Comparison of ENCODE assay signal across 20 mouse cellular contexts in the genomic region with DNA sequence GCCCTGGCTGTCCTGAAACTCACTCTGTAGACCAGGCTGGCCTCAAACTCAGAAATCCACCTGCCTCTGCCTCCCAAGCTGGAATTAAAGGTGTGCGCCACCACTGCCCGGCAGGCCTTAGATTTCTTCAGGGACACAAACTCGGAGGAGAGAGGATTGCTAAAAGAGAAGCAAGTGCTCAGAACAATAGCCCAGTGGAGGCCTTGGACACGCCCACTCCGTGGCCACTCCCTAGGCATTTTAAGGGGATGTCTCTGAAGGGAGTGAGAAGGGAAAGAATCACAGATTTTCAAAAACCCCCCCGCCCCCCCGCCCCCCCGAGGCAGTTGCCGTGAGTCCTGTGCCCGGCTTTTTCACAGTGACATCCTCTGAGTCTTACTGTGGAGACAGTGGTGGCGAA. TPM values are rescaled to one million over a fixed set of nuclear protein-coding genes. Genes with fewer than 3 reads are reported as not detected.
A peak's percentile ranks its signal among the peaks of the same experiment; 100 is the strongest.
DNase-seq lines count a peak whose midpoint lies in the region; ATAC-seq and TF ChIP-seq lines count a peak whose summit lies in the region.
"Had no signal": no experiment of that assay in that cellular context is flagged by ENCODE, and none has a peak within 500 bp of the region (broad histone marks: within the 10 kb centered on the region; RNA-seq: fewer than 3 reads in every experiment).

No protein-coding gene starts in this region.

- H3K4me3 ChIP-seq in hindbrain, embryonic 11.5 days (ENCODE audit: low read depth, low read length), result no peak overlapping the region
- H3K4me3 ChIP-seq in hindbrain, embryonic 13.5 days, result no peak overlapping the region
- no peak overlapping the region for H3K4me3 ChIP-seq in midbrain, embryonic 10.5 days
- no peak overlapping the region for H3K4me3 ChIP-seq in midbrain, embryonic 13.5 days (replicated peaks)
- H3K4me3 ChIP-seq in embryonic facial prominence, embryonic 14.5 days (ENCODE audit: low read depth, low read length), result no peak overlapping the region
- no peak overlapping the region for H3K4me3 ChIP-seq in cerebellum, adult 2 months (replicated peaks; ENCODE audit: insufficient read depth, low read depth, low read length)
- H3K4me3 ChIP-seq: megakaryocyte, embryonic 14.5 days had no signal

- DNase-seq in hindbrain, embryonic 11.5 days (ENCODE audit: low spot score), result no peak
- DNase-seq in midbrain, embryonic 10.5 days (ENCODE audit: low spot score), result no peak
- peak; percentile 60 for DNase-seq in ZHBTc4 (ENCODE audit: low read depth, low spot score)
- no peak for DNase-seq in embryonic facial prominence, embryonic 14.5 days (ENCODE audit: low spot score)
- no peak for DNase-seq in cerebellum, adult 2 months
- no peak for DNase-seq in urinary bladder, postnatal 14 days (ENCODE audit: low spot score)
- DNase-seq: adrenal gland, postnatal 25 days; cerebellum, adult 11-12 months; cerebellum, postnatal 25 days; gastrocnemius, postnatal 36 days; kidney, postnatal 25 days; liver; liver, postnatal 0 days; right cerebral cortex, postnatal 14 days; spleen, adult 18-20 months; thymus, adult 18-20 months had no signal

- TF ChIP-seq CTCF in cerebellum, adult 2 months (IDR thresholded peaks at IDR 0.05; ENCODE audit: borderline replicate concordance, insufficient read depth, low read depth, low read length), result no peak

- H3K9me3 ChIP-seq in hindbrain, embryonic 11.5 days (ENCODE audit: control insufficient read depth, low read length), result no peaks in the 10 kb centered on the region
- no peaks in the 10 kb centered on the region for H3K9me3 ChIP-seq in hindbrain, embryonic 13.5 days
- H3K9me3 ChIP-seq in midbrain, embryonic 10.5 days (replicated peaks), result peaks cover 8% of the 10 kb centered on the region; the same call in 1 of the 2 replicates
- no peaks in the 10 kb centered on the region; the same call in 1 of the 2 replicates for H3K9me3 ChIP-seq in midbrain, embryonic 13.5 days
- no peaks in the 10 kb centered on the region; the same call in 1 of the 2 replicates for H3K9me3 ChIP-seq in embryonic facial prominence, embryonic 14.5 days (ENCODE audit: control insufficient read depth, low read length)
- H3K9me3 ChIP-seq: megakaryocyte, embryonic 14.5 days had no signal

- 13% methylated on average over 11 of the region's 11 CpGs for WGBS in hindbrain, embryonic 11.5 days
- WGBS in hindbrain, embryonic 13.5 days, result 24% methylated on average over 11 of the region's 11 CpGs
- WGBS in midbrain, embryonic 10.5 days, result 25% methylated on average over 11 of the region's 11 CpGs
- WGBS in midbrain, embryonic 13.5 days, result 27% methylated on average over 11 of the region's 11 CpGs
- WGBS in embryonic facial prominence, embryonic 14.5 days, result 38% methylated on average over 11 of the region's 11 CpGs
- WGBS in cerebellum, adult 2 months, result 33% methylated on average over 11 of the region's 11 CpGs

- H3K36me3 ChIP-seq in hindbrain, embryonic 11.5 days (ENCODE audit: control insufficient read depth, insufficient read depth, low read length), result no peaks in the 10 kb centered on the region
- no peaks in the 10 kb centered on the region for H3K36me3 ChIP-seq in hindbrain, embryonic 13.5 days
- no peaks in the 10 kb centered on the region for H3K36me3 ChIP-seq in midbrain, embryonic 10.5 days
- H3K36me3 ChIP-seq in midbrain, embryonic 13.5 days, result no peaks in the 10 kb centered on the region
- no peaks in the 10 kb centered on the region for H3K36me3 ChIP-seq in embryonic facial prominence, embryonic 14.5 days (ENCODE audit: control insufficient read depth, insufficient read depth, low read length)

- no peak for TF ChIP-seq POLR2A in cerebellum, adult 2 months (IDR thresholded peaks at IDR 0.05; ENCODE audit: borderline replicate concordance, insufficient read depth, low read length)

- no peaks in the 10 kb centered on the region for H3K4me1 ChIP-seq in hindbrain, embryonic 11.5 days (replicated peaks; ENCODE audit: control insufficient read depth, insufficient read depth, low read length)
- peaks cover 7% of the 10 kb centered on the region for H3K4me1 ChIP-seq in hindbrain, embryonic 13.5 days (replicated peaks)
- peaks cover 15% of the 10 kb centered on the region for H3K4me1 ChIP-seq in midbrain, embryonic 10.5 days
- peaks cover 11% of the 10 kb centered on the region for H3K4me1 ChIP-seq in midbrain, embryonic 13.5 days (replicated peaks)
- 0 out of 2 replicates have a peak, but pooled peaks cover 8% of the 10 kb centered on the region for H3K4me1 ChIP-seq in embryonic facial prominence, embryonic 14.5 days (ENCODE audit: control insufficient read depth, insufficient read depth, low read length)
- no peaks in the 10 kb centered on the region for H3K4me1 ChIP-seq in cerebellum, adult 2 months (ENCODE audit: control insufficient read depth, insufficient read depth, low read length)

- H3K9ac ChIP-seq in hindbrain, embryonic 11.5 days (ENCODE audit: low read depth, low read length), result no peak overlapping the region
- H3K9ac ChIP-seq in hindbrain, embryonic 13.5 days, result no peak overlapping the region
- no peak overlapping the region for H3K9ac ChIP-seq in midbrain, embryonic 13.5 days (replicated peaks)
- H3K9ac ChIP-seq in embryonic facial prominence, embryonic 14.5 days (ENCODE audit: low read depth, low read length), result peak overlapping the region; percentile 14; the same call in 1 of the 2 replicates
- H3K9ac ChIP-seq: liver, postnatal 0 days had no signal

- ATAC-seq in hindbrain, embryonic 11.5 days (ENCODE audit: low FRiP score), result 0 out of 2 replicates have a peak, but pooled peaks have one; percentile 12
- ATAC-seq in hindbrain, embryonic 13.5 days (ENCODE audit: low FRiP score), result no peak
- no peak for ATAC-seq in midbrain, embryonic 13.5 days
- ATAC-seq in embryonic facial prominence, embryonic 14.5 days (ENCODE audit: low read depth), result no peak
- ATAC-seq: liver, postnatal 0 days; Patski had no signal

- H3K27me3 ChIP-seq in hindbrain, embryonic 11.5 days (ENCODE audit: control insufficient read depth, insufficient read depth, low read length), result no peaks in the 10 kb centered on the region
- H3K27me3 ChIP-seq in hindbrain, embryonic 13.5 days, result peaks cover 4% of the 10 kb centered on the region; the same call in 1 of the 2 replicates
- peaks cover 23% of the 10 kb centered on the region for H3K27me3 ChIP-seq in midbrain, embryonic 10.5 days (ENCODE audit: low read depth, poor library complexity, severe bottlenecking)
- H3K27me3 ChIP-seq in midbrain, embryonic 13.5 days, result peaks cover 4% of the 10 kb centered on the region; the same call in 1 of the 2 replicates
- H3K27me3 ChIP-seq in embryonic facial prominence, embryonic 14.5 days (replicated peaks; ENCODE audit: control insufficient read depth, insufficient read depth, low read length), result no peaks in the 10 kb centered on the region; the same call in 1 of the 2 replicates
- H3K27me3 ChIP-seq in cerebellum, adult 2 months (ENCODE audit: control insufficient read depth, insufficient read depth, low read length), result no peaks in the 10 kb centered on the region
- H3K27me3 ChIP-seq: Patski had no signal

- H3K4me2 ChIP-seq in hindbrain, embryonic 11.5 days (replicated peaks; ENCODE audit: low read depth, low read length), result 0 out of 2 replicates have a peak overlapping the region, but pooled peaks have one; percentile 5
- H3K4me2 ChIP-seq in hindbrain, embryonic 13.5 days, result no peak overlapping the region
- H3K4me2 ChIP-seq in midbrain, embryonic 13.5 days (replicated peaks), result no peak overlapping the region
- H3K4me2 ChIP-seq in embryonic facial prominence, embryonic 14.5 days (ENCODE audit: low read depth, low read length), result peak overlapping the region; percentile 47; the same call in 1 of the 2 replicates

- H3K27ac ChIP-seq in hindbrain, embryonic 11.5 days (ENCODE audit: low read depth, low read length), result no peak overlapping the region
- no peak overlapping the region for H3K27ac ChIP-seq in hindbrain, embryonic 13.5 days
- H3K27ac ChIP-seq in midbrain, embryonic 10.5 days (replicated peaks), result 0 out of 2 replicates have a peak overlapping the region, but pooled peaks have one; percentile 9
- no peak overlapping the region for H3K27ac ChIP-seq in midbrain, embryonic 13.5 days
- no peak overlapping the region for H3K27ac ChIP-seq in embryonic facial prominence, embryonic 14.5 days (replicated peaks; ENCODE audit: low read depth, low read length)
- H3K27ac ChIP-seq in cerebellum, adult 2 months (ENCODE audit: insufficient read depth, low read length), result no peak overlapping the region

RNA-seq across cellular contexts. Expression of gene Nufip1, which starts 53.5 kb away (rescaled TPM):
- polyA plus RNA-seq in hindbrain, embryonic 11.5 days (2014; fragmentation: Nextera tagmentation; extraction: Ambion mirVana), result 17.1 and 18.4 TPM in 2 replicates
- 14.7 and 15.6 TPM in 2 replicates for polyA plus RNA-seq in hindbrain, embryonic 13.5 days (2015; fragmentation: Nextera tagmentation; extraction: Ambion mirVana)
- 18.2 and 21.2 TPM in 2 replicates for polyA plus RNA-seq in midbrain, embryonic 10.5 days (2016; fragmentation: Nextera tagmentation; extraction: Ambion mirVana)
- polyA plus RNA-seq in midbrain, embryonic 13.5 days (2015; fragmentation: Nextera tagmentation; extraction: Ambion mirVana), result 13.7 and 14.9 TPM in 2 replicates
- polyA plus RNA-seq in embryonic facial prominence, embryonic 14.5 days (2014; fragmentation: Nextera tagmentation; extraction: Ambion mirVana), result 12.3 and 13.1 TPM in 2 replicates
- polyA plus RNA-seq in cerebellum, adult 2 months (2012; rRNA removed), result 6.9 and 7.0 TPM in 2 replicates

RNA-seq across cellular contexts. Expression of gene Gpalpp1, which starts 53.7 kb away (rescaled TPM):
- polyA plus RNA-seq in hindbrain, embryonic 11.5 days (2014; fragmentation: Nextera tagmentation; extraction: Ambion mirVana), result 15.1 and 20.4 TPM in 2 replicates
- 12.7 and 13.2 TPM in 2 replicates for polyA plus RNA-seq in hindbrain, embryonic 13.5 days (2015; fragmentation: Nextera tagmentation; extraction: Ambion mirVana)
- 16.8 and 17.6 TPM in 2 replicates for polyA plus RNA-seq in midbrain, embryonic 10.5 days (2016; fragmentation: Nextera tagmentation; extraction: Ambion mirVana)
- polyA plus RNA-seq in midbrain, embryonic 13.5 days (2015; fragmentation: Nextera tagmentation; extraction: Ambion mirVana), result 15.3 and 15.6 TPM in 2 replicates
- 11.1 and 11.9 TPM in 2 replicates for polyA plus RNA-seq in embryonic facial prominence, embryonic 14.5 days (2014; fragmentation: Nextera tagmentation; extraction: Ambion mirVana)
- 13.9 and 14.5 TPM in 2 replicates for polyA plus RNA-seq in cerebellum, adult 2 months (2012; rRNA removed)

Comparison
In these comparisons a context has a peak if more than half of its experiments do, and no peak if none do; other contexts are left out.
1. H3K4me2 ChIP-seq: peak in hindbrain, embryonic 11.5 days (single experiment) and embryonic facial prominence, embryonic 14.5 days (single experiment); none in hindbrain, embryonic 13.5 days (single experiment) and midbrain, embryonic 13.5 days (single experiment).